Mouse (Mus musculus): ENCODE measurements at regions not wholly inside any gene's neighbourhood (a gene's known extent, or its start where the extent isn't known, plus 50 kb on each side); places are given as distances from the start of the nearest gene placed in this dataset.

GRCm38 (mm10) chr4:89082838-89083237, 54.1 kb upstream of the Mtap start:
- DNase-seq, result no peak

GRCm38 (mm10) chr4:89078485-89078884, 58.4 kb upstream of the Mtap start:
- no peak for DNase-seq

- no peak for DNase-seq
These were observed 62.2 kb upstream of the Mtap start for GRCm38 (mm10) chr4:89074705-89075104.

- no peak for DNase-seq
These were observed 66.5 kb upstream of the Mtap start for GRCm38 (mm10) chr4:89070430-89070829.

- no peak for DNase-seq
These were observed 72.5 kb upstream of the Mtap start for GRCm38 (mm10) chr4:89064401-89064800.

GRCm38 (mm10) chr4:89062384-89062783, 74.5 kb upstream of the Mtap start:
- no peak for DNase-seq

GRCm38 (mm10) chr4:89061619-89062018, 75.3 kb upstream of the Mtap start:
- DNase-seq, result no peak

- DNase-seq, result no peak
These were observed 79.3 kb upstream of the Mtap start for GRCm38 (mm10) chr4:89057573-89057972.

GRCm38 (mm10) chr4:89057135-89057534, 79.8 kb upstream of the Mtap start:
- DNase-seq, result no peak

- DNase-seq, result no peak
These were observed 81.0 kb upstream of the Mtap start for GRCm38 (mm10) chr4:89055969-89056368.

GRCm38 (mm10) chr4:89053606-89054005, 83.3 kb upstream of the Mtap start:
- DNase-seq, result no peak

GRCm38 (mm10) chr4:89051897-89052296, 85.0 kb upstream of the Mtap start:
- DNase-seq, result no peak

- DNase-seq, result no peak
These were observed 86.2 kb upstream of the Mtap start for GRCm38 (mm10) chr4:89050551-89051199.

GRCm38 (mm10) chr4:89049592-89050440, 87.1 kb upstream of the Mtap start:
- DNase-seq, result no peak

GRCm38 (mm10) chr4:89044516-89044915, 92.4 kb upstream of the Mtap start:
- no peak for DNase-seq

- DNase-seq, result no peak
These were observed 92.9 kb upstream of the Mtap start for GRCm38 (mm10) chr4:89043982-89044381.

GRCm38 (mm10) chr4:89040856-89041255, 96.1 kb upstream of the Mtap start:
- DNase-seq, result no peak

- DNase-seq, result no peak
These were observed 98.0 kb upstream of the Mtap start for GRCm38 (mm10) chr4:89038906-89039305.

- DNase-seq, result no peak
These were observed 98.8 kb upstream of the Mtap start for GRCm38 (mm10) chr4:89038135-89038534.

- DNase-seq, result no peak
These were observed 102.1 kb upstream of the Mtap start for GRCm38 (mm10) chr4:89034822-89035221.

GRCm38 (mm10) chr4:89034299-89034698, 102.6 kb upstream of the Mtap start:
- no peak for DNase-seq

- peak; percentile 7 for DNase-seq
These were observed 124.1 kb upstream of the Mtap start for GRCm38 (mm10) chr4:89012681-89013353.

- no peak for DNase-seq
These were observed 128.4 kb upstream of the Mtap start for GRCm38 (mm10) chr4:89008561-89008960.

- DNase-seq, result no peak
These were observed 121.5 kb upstream of the Ifne start for GRCm38 (mm10) chr4:89001470-89001869.

All from kidney, postnatal 10 days (tissue).